Mouse (Mus musculus) thymus, adult 2 months (tissue): ENCODE data around the gene Atp5h.

ENCODE experiments used
- CTCF ChIP-seq: fragments of 200-500 bp; IDR thresholded peaks from 2 replicates; pipeline ENCODE4 v1.5.1; 2012; ENCODE audit warnings: mild to moderate bottlenecking, control low read depth, low read length, moderate library complexity, borderline replicate concordance; ENCODE audit not compliant: control insufficient read depth, poor library complexity, insufficient read depth; ENCODE audit errors: extremely low read depth
- POLR2A ChIP-seq: fragments of 200-500 bp; IDR thresholded peaks from 2 replicates; pipeline ENCODE4 v1.6.1; 2012; ENCODE audit warnings: mild to moderate bottlenecking, low read length, control low read depth, moderate library complexity; ENCODE audit not compliant: control insufficient read depth, poor library complexity, insufficient read depth; ENCODE audit errors: extremely low read depth

DNA sequence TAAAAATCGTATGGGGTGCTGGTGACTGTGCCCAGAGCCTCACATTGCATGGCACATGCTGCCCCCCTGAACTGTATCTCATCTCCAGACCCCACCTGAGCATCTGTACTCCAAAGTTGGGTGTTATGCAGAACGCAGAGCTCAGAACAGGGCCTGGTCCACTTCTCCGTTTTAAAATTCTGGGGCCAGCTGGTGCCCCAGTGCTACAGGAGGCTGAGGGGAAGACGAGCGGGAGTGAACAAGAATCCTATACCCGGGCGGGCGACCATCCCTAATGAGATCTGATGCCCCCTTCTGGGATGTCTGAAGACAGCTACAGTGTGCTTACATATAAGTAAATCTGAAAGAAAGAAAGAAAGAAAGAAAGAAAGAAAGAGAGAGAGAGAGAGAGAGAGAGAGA lies 41.2 kb upstream of the Atp5h start:
- TF ChIP-seq CTCF = no peak
- no peak for TF ChIP-seq POLR2A
